Mouse (Mus musculus) layer of hippocampus, postnatal 10 days (tissue): ENCODE measurements around the gene Lce1e. TPM values are rescaled to one million over a fixed set of nuclear protein-coding genes. Genes with fewer than 3 reads are reported as not detected.
"Not testable (repeated sequence)": the region's sequence is repeated elsewhere in the genome, so short reads cannot be mapped to it uniquely, and the experiment has no call there.

Experiments used
- DNase-seq, 2 experiments: peaks; one replicate each; pipeline ENCODE4 v3.0.0; 2021; ENCODE audit warnings: low spot score in 2 of 2
- long read RNA-seq: library from polyadenylated mRNA; stranded (forward); transcript quantifications from one replicate; pipeline ENCODE4 v2.0.0, GENCODE M21; 2023
- total RNA-seq, 2 experiments: library from RNA; stranded (reverse); gene quantifications; 2 replicates each; pipeline ENCODE4 v1.2.3; 2021

Gene Lce1e
- total RNA-seq = not detected
- long read RNA-seq = 0 reads

DNA sequence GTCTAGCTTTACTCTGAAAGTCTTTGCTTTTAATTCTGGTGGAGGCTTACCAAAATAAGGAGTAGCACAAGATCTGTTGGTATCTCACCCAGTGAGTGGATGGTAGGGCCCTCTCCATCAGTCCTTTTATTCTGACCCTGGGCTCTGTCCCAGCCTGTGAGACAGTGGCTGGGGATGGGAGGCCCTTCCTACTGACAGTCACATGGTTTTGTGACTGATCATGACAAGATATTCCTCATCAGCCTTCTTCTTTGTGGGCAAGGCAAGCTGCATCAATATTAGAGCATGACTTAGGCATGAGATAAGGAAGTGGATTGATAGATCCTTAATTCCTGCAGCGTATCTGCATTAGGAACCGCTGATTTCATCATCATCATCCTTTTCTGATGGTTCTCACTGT, at the start of gene Lce1e:
Lce1e (minus strand) TSS at position 101 of the 400 bp plus-strand sequence.
- DNase-seq = no peak

DNA sequence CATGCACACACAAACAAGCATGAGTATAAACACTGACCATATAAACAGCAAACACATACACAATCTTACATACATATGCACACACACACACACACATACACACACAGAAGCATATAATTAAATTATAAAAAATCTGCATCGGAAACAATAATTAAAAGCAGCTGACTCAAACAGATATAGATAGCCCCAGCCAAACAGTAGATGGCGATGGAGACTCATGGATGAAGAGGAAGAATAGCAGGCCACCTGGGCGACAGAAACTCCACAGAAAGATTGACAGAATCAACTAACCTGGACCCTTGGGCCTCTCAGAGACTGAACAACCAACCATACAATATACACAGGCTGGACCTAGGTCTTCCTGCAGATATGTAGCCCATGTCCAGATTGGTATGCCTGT, 44.3 kb upstream of the Lce1e start:
- DNase-seq = no peak

DNA sequence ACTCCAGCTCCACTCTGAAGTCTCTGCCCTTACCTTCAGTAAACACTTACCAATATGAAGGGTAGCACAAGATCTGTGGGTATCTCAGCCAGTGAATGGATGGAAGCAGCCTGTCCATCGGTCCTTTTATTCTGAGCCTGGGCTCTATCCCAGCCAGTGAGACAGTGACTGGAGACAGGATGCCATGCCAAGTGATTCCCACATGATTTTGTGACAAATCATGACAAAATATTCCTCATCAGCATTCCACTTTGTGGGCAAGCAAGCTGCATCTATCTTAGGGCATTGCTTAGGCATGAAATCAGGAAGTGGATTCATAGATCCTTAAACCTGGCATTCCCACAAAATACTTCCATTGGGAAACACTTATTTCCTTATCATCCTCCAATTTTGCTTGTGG, 43.4 kb upstream of the Lce1e start, which contains the start of gene Lce1g:
Lce1g (minus strand) TSS at position 101 of the 400 bp plus-strand sequence.
- DNase-seq = no peak

DNA sequence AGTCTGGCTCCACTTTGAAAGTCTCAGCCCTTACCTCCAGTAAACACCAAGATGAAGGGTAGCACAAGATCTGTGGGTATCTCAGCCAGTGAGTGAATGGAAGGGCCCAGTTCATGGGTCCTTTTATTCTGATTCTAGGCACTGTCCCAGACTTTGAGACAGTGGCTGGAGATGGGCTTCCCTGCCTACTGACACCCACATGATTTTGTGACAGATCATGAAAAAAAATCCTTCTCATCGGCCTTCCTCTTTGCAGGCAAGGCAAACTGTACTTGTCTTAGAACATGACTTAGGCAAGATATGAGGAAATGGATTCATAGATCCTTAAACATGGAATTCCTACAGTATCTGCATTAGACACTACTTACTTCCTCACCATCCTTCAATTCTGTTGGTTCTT, 30.1 kb upstream of the Lce1e start, which contains the start of gene Gm38119:
Gm38119 (minus strand) TSS at position 101 of the 400 bp plus-strand sequence.
- no peak for DNase-seq

DNA sequence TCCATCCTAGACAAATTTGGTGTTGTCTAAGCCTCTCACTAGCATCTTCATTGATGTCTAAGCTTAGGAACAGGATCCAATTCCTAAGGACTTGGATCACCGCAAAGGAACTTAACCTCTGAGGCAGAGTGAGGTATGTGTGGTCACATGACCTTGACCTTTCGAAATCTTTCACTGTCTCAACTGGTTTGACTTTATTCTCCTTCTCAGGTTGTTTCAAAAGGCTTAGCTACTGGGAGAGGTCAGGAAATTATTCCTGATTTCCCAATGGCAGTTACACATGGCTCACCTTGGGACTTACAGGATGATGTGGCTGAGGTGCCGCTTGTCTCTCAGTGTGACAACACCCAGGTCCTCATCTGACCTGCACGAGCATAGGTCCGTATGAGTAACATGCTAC, 13.8 kb upstream of the Lce1e start:
- DNase-seq = no peak

DNA sequence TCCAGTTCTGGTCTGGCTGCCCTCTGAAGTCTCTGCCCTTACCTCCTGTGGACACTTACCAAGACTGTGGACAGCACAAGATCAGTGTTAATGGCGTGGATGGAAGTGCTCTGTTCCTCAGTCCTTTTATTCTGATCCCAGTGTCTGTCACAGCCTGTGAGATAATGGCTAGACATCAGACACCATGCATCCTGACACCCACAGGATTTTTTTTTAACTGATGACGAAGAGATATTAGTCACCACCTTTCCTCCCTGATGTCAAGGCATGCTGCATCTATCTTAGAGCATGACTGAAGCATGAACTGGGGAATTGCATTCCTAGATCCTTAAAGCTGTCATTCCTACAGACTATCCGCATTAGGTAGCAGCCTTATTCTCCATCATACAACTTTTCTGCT, 11.4 kb upstream of the Lce1e start, which contains the start of gene Lce1f:
Lce1f (minus strand) TSS at position 101 of the 400 bp plus-strand sequence.
- DNase-seq = no peak

DNA sequence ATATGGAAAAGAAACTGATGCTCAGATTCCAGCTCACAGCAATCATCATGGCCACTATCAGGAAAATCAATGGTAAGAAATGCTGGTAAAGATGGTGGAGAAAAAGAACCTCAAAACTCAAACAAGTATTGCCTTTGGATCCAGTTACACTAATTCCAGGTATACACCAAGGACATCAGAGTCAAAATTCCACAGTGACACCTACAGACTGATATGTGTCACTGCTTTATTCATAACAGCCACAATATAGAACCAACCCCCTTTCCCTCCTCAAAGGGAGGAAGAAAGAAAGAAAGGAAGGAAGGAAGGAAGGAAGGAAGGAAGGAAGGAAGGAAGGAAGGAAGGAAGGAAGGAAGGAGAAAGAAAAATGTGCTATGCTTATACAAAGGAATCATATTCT, 6.2 kb upstream of the Lce1e start:
- no peak for DNase-seq

DNA sequence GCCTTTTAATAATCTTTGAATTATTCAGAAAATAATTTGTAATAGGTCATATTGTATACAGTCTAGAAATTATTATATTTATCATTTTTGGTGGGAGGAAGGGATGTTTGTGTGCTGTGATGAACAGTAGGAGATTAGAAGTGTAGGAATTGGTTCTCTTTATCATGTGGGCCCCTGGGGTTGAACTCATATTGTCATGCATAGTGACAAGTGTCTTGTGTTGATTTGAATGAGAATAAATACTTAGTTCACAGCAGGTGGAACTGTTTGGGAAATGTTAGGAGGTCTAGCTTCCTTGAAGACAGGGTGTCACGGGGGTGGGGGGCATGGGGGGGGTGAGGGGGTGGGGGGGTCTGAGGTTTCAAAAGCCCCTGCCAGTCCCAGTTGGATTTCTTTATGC, 14.3 kb downstream of the Lce1e start:
- DNase-seq = no peak

DNA sequence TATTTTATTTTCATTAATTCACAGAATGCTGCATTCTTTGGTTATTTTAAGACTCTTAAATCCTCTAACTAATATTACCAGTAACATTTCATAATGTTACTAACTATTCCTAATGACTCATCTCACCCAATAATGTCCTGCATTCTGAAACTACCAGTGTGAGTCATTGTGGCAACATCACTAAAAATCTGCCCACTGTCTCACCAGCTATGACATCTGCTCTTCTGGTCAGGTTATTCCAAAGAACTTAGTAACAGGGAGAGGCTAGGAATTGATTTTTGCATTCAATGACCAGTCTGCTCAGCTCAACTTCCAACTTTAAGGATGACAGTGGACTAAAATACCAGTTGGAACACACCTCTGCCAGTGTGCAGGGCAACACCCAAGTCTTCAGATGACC, 17.2 kb downstream of the Lce1e start:
- no peak for DNase-seq

DNA sequence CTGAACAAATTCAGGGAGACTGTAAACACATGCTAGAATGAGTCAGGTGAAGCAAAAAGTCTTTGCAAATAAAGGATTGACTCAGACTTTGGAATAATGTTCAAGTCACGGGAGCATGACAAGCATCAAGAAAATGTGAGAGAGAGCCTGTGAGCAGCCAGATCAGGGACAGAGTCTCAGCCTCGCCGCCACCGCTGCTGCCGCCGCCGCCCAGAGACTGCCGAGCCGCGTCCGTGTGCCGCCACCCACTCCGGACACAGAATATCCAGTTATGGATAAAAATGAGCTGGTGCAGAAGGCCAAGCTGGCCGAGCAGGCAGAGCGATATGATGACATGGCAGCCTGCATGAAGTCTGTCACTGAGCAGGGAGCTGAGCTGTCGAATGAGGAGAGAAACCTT, 19.7 kb downstream of the Lce1e start:
- DNase-seq = not testable (repeated sequence)

DNA sequence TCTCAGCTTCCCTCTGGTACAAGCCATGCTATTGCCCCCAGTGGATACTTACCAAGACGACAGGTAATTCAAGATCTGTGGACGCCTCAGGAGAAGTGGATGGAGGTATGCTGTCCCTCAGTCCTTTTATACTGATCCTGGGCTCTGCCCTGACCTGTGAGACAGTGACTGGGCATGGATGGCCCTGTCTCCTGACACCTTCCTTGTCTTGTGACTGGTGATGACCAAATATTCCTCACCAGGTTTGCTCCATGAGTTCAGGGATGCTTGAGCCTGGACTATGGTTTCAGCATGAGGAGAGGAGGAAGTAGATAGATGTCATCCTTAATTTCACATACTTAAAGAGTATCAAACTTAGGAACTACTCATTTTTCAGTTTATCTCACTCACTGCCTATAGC, 21.8 kb downstream of the Lce1e start, which contains the start of gene Lce1d:
Lce1d (minus strand) TSS at position 101 of the 400 bp plus-strand sequence.
- no peak for DNase-seq

DNA sequence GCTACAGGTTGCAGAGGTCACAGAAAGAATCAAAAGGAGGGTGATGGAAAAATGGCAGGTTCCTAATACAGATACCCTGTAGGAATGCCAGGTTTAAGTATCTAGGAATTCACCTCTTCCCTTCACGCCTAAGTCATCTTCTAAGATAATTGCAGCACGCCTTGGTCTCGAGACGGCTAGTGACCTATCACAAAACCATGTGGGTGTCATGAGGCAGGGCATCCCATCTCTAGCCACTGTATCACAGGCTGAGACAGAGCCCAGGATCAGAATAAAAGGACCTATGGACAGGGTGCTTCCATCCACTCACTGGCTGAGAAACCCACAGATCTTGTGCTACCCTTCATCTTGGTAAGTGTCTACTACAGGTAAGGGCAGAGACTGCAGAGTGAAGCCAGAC, 29.9 kb downstream of the Lce1e start, which contains the start of gene Lce1c:
Lce1c (plus strand) TSS at position 301 of the 400 bp plus-strand sequence.
- no peak for DNase-seq

DNA sequence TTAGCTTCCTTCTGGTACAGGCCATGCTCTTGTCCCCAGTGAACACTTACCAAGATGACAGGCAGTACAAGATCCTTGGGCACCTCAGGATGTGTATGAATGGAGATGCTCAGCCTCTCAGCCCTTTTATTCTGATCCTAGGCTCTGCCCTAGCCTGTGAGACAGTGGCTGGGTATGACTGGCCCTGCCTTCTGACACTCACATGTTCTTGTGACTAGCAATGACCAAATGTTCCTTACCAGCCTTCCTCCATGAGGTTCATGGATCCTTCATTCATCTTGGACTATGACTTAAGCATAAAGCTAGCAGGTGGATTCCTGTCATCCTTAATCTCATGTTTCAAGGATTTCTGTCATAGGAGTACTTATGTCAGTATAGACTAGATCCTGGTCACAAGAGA, 38.7 kb downstream of the Lce1e start, which contains the start of gene Lce1a2:
Lce1a2 (minus strand) TSS at position 101 of the 400 bp plus-strand sequence.
- no peak for DNase-seq

Other genes with a start within 250 kb of the Lce1e start
- not detected for gene Sprr1a, start 223.2 kb downstream of the Lce1e start, total RNA-seq
- not detected for gene Sprr4, start 208.6 kb downstream of the Lce1e start, total RNA-seq
- gene 2310046K23Rik, start 174.6 kb downstream of the Lce1e start, total RNA-seq = not detected
- not detected for gene Ivl, start 135.3 kb downstream of the Lce1e start, total RNA-seq
- not detected for gene Smcp, start 120.1 kb downstream of the Lce1e start, total RNA-seq
- not detected for gene 2210017I01Rik, start 101.6 kb downstream of the Lce1e start, total RNA-seq
- gene Lce6a, start 87.4 kb downstream of the Lce1e start, total RNA-seq = not detected
- not detected for gene Lce1a1, start 60.8 kb downstream of the Lce1e start, total RNA-seq
- not detected for gene Lce1b, start 52.1 kb downstream of the Lce1e start, total RNA-seq
- gene Lce1a2, start 38.8 kb downstream of the Lce1e start, total RNA-seq = not detected
- not detected for gene Lce1c, start 29.8 kb downstream of the Lce1e start, total RNA-seq
- gene Lce1d, start 21.9 kb downstream of the Lce1e start, total RNA-seq = not detected
- gene Lce1f, start 11.3 kb upstream of the Lce1e start, total RNA-seq = not detected
- gene Gm38119, start 30.0 kb upstream of the Lce1e start, total RNA-seq = not detected
- not detected for gene Lce1g, start 43.3 kb upstream of the Lce1e start, total RNA-seq
- gene Lce1h, start 56.0 kb upstream of the Lce1e start, total RNA-seq = not detected
- gene Lce1i, start 69.8 kb upstream of the Lce1e start, total RNA-seq = not detected
- not detected for gene Lce1j, start 81.4 kb upstream of the Lce1e start, total RNA-seq
- not detected for gene Lce1k, start 98.8 kb upstream of the Lce1e start, total RNA-seq
- gene Kprp, start 118.2 kb upstream of the Lce1e start, total RNA-seq = not detected
- not detected for gene Lce1l, start 142.2 kb upstream of the Lce1e start, total RNA-seq
- not detected for gene 2310050C09Rik, start 161.1 kb upstream of the Lce1e start, total RNA-seq
- not detected for gene Lce3a, start 217.2 kb upstream of the Lce1e start, total RNA-seq
- gene Lce3b, start 223.9 kb upstream of the Lce1e start, total RNA-seq = not detected
- gene Lce3c, start 235.4 kb upstream of the Lce1e start, total RNA-seq = not detected
- not detected for gene Lce3d, start 248.3 kb upstream of the Lce1e start, total RNA-seq